Mouse (Mus musculus) kidney, postnatal 0 days (tissue): ENCODE results near the gene Gm21117. TPM values are rescaled to one million over a fixed set of nuclear protein-coding genes. Genes with fewer than 3 reads are reported as not detected.
"Not testable (repeated sequence)": the region's sequence is repeated elsewhere in the genome, so short reads cannot be mapped to it uniquely, and the experiment has no call there.

Experiments used
- ATAC-seq: fragments of 200-750 bp; cut with Nextera tagmentation; replicated peaks from 2 replicates; pipeline ENCODE4 v1.8.0; 2017; ENCODE audit warnings: low read depth, moderate number of reproducible peaks, moderate TSS enrichment, moderate library complexity; ENCODE audit not compliant: low FRiP score
- DNase-seq: peaks from one replicate; pipeline ENCODE4 v3.0.0-alpha.2; 2016; ENCODE audit warnings: low spot score
- H3K27ac ChIP-seq: fragments of 300-500 bp; sonication (generic); 2 replicates; pipeline ENCODE4 v1.5.1; 2014; ENCODE audit warnings: mild to moderate bottlenecking
- H3K27me3 ChIP-seq: fragments of 300-500 bp; sonication (generic); 2 replicates; pipeline ENCODE4 v1.6.1; 2014; ENCODE audit warnings: low read length, mixed read lengths; ENCODE audit not compliant: insufficient read depth
- H3K36me3 ChIP-seq: fragments of 300-500 bp; sonication (generic); 2 replicates; pipeline ENCODE4 v1.6.1; 2014; ENCODE audit warnings: low read length, mixed read lengths; ENCODE audit not compliant: insufficient read depth
- H3K4me1 ChIP-seq: fragments of 300-500 bp; sonication (generic); replicated peaks from 2 replicates; pipeline ENCODE4 v1.6.1; 2014; ENCODE audit warnings: antibody characterized with exemption, low read length, mixed read lengths; ENCODE audit not compliant: insufficient read depth
- H3K4me2 ChIP-seq: fragments of 300-500 bp; sonication (generic); 2 replicates; pipeline ENCODE4 v1.6.1; 2014; ENCODE audit warnings: mild to moderate bottlenecking, low read length, moderate library complexity, mixed read lengths
- H3K4me3 ChIP-seq: fragments of 300-500 bp; sonication (generic); replicated peaks from 2 replicates; pipeline ENCODE4 v1.5.1; 2014; ENCODE audit warnings: low read depth, low read length
- H3K9ac ChIP-seq: fragments of 300-500 bp; sonication (generic); 2 replicates; pipeline ENCODE4 v1.6.1; 2014; ENCODE audit warnings: low read depth, low read length
- H3K9me3 ChIP-seq: fragments of 300-500 bp; sonication (generic); replicated peaks from 2 replicates; pipeline ENCODE4 v1.6.1; 2016; ENCODE audit warnings: low read length, inconsistent platforms, mixed read lengths
- WGBS: fragments of 180-500 bp; shearing (Covaris S2); extraction: QIAGEN DNeasy Blood & Tissue Kit; methylation state at CpG from one replicate; pipeline ENCODE4 v1.1.7; 2014; 5-methylcytosine and 5-hydroxymethylcytosine counted together
- polyA plus RNA-seq: library from polyadenylated mRNA; unstranded; fragments of >200 nt; fragmentation: Nextera tagmentation; extraction: Ambion mirVana; gene quantifications from 2 replicates; pipeline ENCODE4 v1.2.1, GENCODE M21; 2015

Gene Gm21117
- not detected in 2 replicates for polyA plus RNA-seq

DNA sequence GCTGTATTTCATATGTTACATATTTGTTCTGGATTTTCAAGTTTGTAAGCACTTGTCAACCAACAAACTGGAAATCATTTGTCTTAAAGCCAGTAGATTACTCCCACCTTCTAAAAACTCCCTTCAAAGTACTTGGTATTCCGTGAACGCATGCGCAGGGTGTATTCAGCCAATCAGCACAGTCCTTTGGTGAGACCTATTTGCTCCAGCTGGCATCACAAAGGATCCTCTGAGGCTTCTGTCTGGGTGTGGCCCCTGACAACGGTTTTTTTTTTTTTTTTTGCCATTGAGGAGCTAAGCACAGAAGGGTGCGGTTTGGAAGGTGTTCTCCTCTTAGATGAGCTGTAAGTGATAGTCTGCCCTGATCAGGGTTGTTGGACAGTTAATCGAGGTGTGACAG is at the start of gene Gm21117:
Gene Gm21117, plus strand, starts transcription at position 301 of the 400 bp plus-strand sequence.
- not testable (repeated sequence) for H3K4me3 ChIP-seq, H3K27me3 ChIP-seq, H3K4me2 ChIP-seq, H3K4me1 ChIP-seq, H3K27ac ChIP-seq, ATAC-seq, H3K36me3 ChIP-seq, H3K9ac ChIP-seq, DNase-seq, H3K9me3 ChIP-seq
- no CpG with 5 or more reads among the region's 6 CpGs for WGBS
